Mouse (Mus musculus) retina, postnatal 7 days (tissue): ENCODE results near the gene Soga1.

ENCODE experiments used
- DNase-seq: peaks from one replicate; pipeline ENCODE4 v3.0.0-alpha.2; 2012; ENCODE audit warnings: low read depth, low spot score

The Soga1 gene

GRCm38 (mm10) chr2:157063241-157063700, 15.8 kb downstream of the Soga1 start:
- DNase-seq = no peak

- no peak for DNase-seq
Observed at GRCm38 (mm10) chr2:157060557-157061305, 18.3 kb downstream of the Soga1 start.

GRCm38 (mm10) chr2:157060037-157060436, 19.0 kb downstream of the Soga1 start:
- no peak for DNase-seq

GRCm38 (mm10) chr2:157059166-157059565, 19.9 kb downstream of the Soga1 start:
- no peak for DNase-seq

- no peak for DNase-seq
Observed at GRCm38 (mm10) chr2:157058342-157058998, 20.6 kb downstream of the Soga1 start.

- no peak for DNase-seq
Observed at GRCm38 (mm10) chr2:157057758-157058157, 21.3 kb downstream of the Soga1 start.

GRCm38 (mm10) chr2:157057186-157057585, 21.9 kb downstream of the Soga1 start:
- no peak for DNase-seq

- no peak for DNase-seq
Observed at GRCm38 (mm10) chr2:157055721-157056120, 23.3 kb downstream of the Soga1 start.

GRCm38 (mm10) chr2:157054816-157055215, 24.2 kb downstream of the Soga1 start:
- no peak for DNase-seq

GRCm38 (mm10) chr2:157054297-157054696, 24.8 kb downstream of the Soga1 start:
- no peak for DNase-seq

GRCm38 (mm10) chr2:157053787-157054186, 25.3 kb downstream of the Soga1 start:
- DNase-seq = no peak

- no peak for DNase-seq
Observed at GRCm38 (mm10) chr2:157053124-157053523, 25.9 kb downstream of the Soga1 start.

GRCm38 (mm10) chr2:157052448-157052847, 26.6 kb downstream of the Soga1 start:
- no peak for DNase-seq

- peak; percentile 40 for DNase-seq
Observed at GRCm38 (mm10) chr2:157049831-157050243, 29.2 kb downstream of the Soga1 start.

GRCm38 (mm10) chr2:157048395-157049181, 30.5 kb downstream of the Soga1 start:
- no peak for DNase-seq

GRCm38 (mm10) chr2:157046956-157047355, 32.1 kb downstream of the Soga1 start:
- no peak for DNase-seq

- DNase-seq = no peak
Observed at GRCm38 (mm10) chr2:157045932-157046331, 33.1 kb downstream of the Soga1 start.

- DNase-seq = peak; percentile 28
Observed at GRCm38 (mm10) chr2:157043987-157044386, 35.1 kb downstream of the Soga1 start.

GRCm38 (mm10) chr2:157043556-157043955, 35.5 kb downstream of the Soga1 start:
- no peak for DNase-seq

GRCm38 (mm10) chr2:157041421-157041820, 37.6 kb downstream of the Soga1 start:
- no peak for DNase-seq

GRCm38 (mm10) chr2:157040649-157041046, 38.4 kb downstream of the Soga1 start:
- DNase-seq = no peak
